Mouse (Mus musculus): ENCODE measurements around the gene Mrgprg. TPM values are rescaled to one million over a fixed set of nuclear protein-coding genes. Genes with fewer than 3 reads are reported as not detected.

Gene Mrgprg
- polyA plus RNA-seq, 1 experiment from 2014 or later = not detected

Small RNA genes lying within 50 kb of the gene (microRNA-seq; reads per million reads assigned to microRNA genes)
- not detected for gene Gm22064 (ENCODE audit: borderline number of aligned reads)

Other genes starting within 250 kb of the Mrgprg start
- 178 and 197 TPM in 2 replicates for gene Nap1l4, start 217.9 kb downstream of the Mrgprg start, polyA plus RNA-seq (2014; fragmentation: Nextera tagmentation; extraction: Ambion mirVana)
- 55.9 and 56.7 TPM in 2 replicates for gene Cars, start 166.9 kb downstream of the Mrgprg start, polyA plus RNA-seq (2014; fragmentation: Nextera tagmentation; extraction: Ambion mirVana)
- gene Tnfrsf26, start 138.3 kb downstream of the Mrgprg start, polyA plus RNA-seq (2014; fragmentation: Nextera tagmentation; extraction: Ambion mirVana) = 0.07 and 0.08 TPM in 2 replicates
- 8.3 and 11.5 TPM in 2 replicates for gene Tnfrsf22, start 117.3 kb downstream of the Mrgprg start, polyA plus RNA-seq (2014; fragmentation: Nextera tagmentation; extraction: Ambion mirVana)
- gene Tnfrsf23, start 81.1 kb downstream of the Mrgprg start, polyA plus RNA-seq (2014; fragmentation: Nextera tagmentation; extraction: Ambion mirVana) = 0.43 and 0.59 TPM in 2 replicates
- gene Osbpl5, start 10.0 kb downstream of the Mrgprg start, polyA plus RNA-seq (2014; fragmentation: Nextera tagmentation; extraction: Ambion mirVana) = 11.9 and 13.9 TPM in 2 replicates
- gene Mrgpre, start 17.5 kb upstream of the Mrgprg start, polyA plus RNA-seq (2014; fragmentation: Nextera tagmentation; extraction: Ambion mirVana) = 1.4 and 1.7 TPM in 2 replicates
- 7.3 and 7.5 TPM in 2 replicates for gene Nadsyn1, start 55.9 kb upstream of the Mrgprg start, polyA plus RNA-seq (2014; fragmentation: Nextera tagmentation; extraction: Ambion mirVana)
- 56.4 and 66.4 TPM in 2 replicates for gene Dhcr7, start 56.2 kb upstream of the Mrgprg start, polyA plus RNA-seq (2014; fragmentation: Nextera tagmentation; extraction: Ambion mirVana)
- gene Gm498, start 99.8 kb upstream of the Mrgprg start, polyA plus RNA-seq (2014; fragmentation: Nextera tagmentation; extraction: Ambion mirVana) = not detected in 2 replicates
- gene Shank2, start 234.9 kb upstream of the Mrgprg start, polyA plus RNA-seq (2014; fragmentation: Nextera tagmentation; extraction: Ambion mirVana) = 0.98 and 1.3 TPM in 2 replicates

Measured in embryonic facial prominence, embryonic 11.5 days (tissue).